Mouse (Mus musculus) heart, postnatal 0 days (tissue): Measurements from ENCODE around the gene Gm16181.

ENCODE experiments used
- CTCF ChIP-seq: IDR thresholded peaks from 2 replicates; pipeline ENCODE4 v1.5.1; 2016; ENCODE audit warnings: antibody characterized with exemption, control low read depth, low read depth
- EP300 ChIP-seq: IDR thresholded peaks from 2 replicates; pipeline ENCODE4 v1.6.1; 2016; ENCODE audit warnings: antibody characterized with exemption, low read depth

GRCm38 (mm10) chr17:35191723-35192122 lies 28.9 kb upstream of the Gm16181 start:
- no peak for TF ChIP-seq CTCF
- TF ChIP-seq EP300, result no peak
